Mouse (Mus musculus) liver, postnatal 0 days (tissue): Measurements from ENCODE around the gene Insr.

Source experiments
- CTCF ChIP-seq: sonication (generic); IDR thresholded peaks from 2 replicates; pipeline ENCODE4 v1.5.1; 2016; ENCODE audit warnings: antibody characterized with exemption, low read depth
- EP300 ChIP-seq: IDR thresholded peaks from 2 replicates; pipeline ENCODE4 v1.6.1; 2016; ENCODE audit warnings: antibody characterized with exemption, low read depth, mild to moderate bottlenecking

- TF ChIP-seq CTCF, result no peak
- no peak for TF ChIP-seq EP300
These were observed 107.2 kb downstream of the Insr start for GRCm38 (mm10) chr8:3172246-3172645.
